Mouse (Mus musculus) spleen, adult 2 months (tissue): ENCODE results near the gene Olfr243.

Experiments
- CTCF ChIP-seq: fragments of 200-500 bp; IDR thresholded peaks from 2 replicates; pipeline ENCODE4 v1.5.1; 2011; ENCODE audit warnings: mild to moderate bottlenecking, inconsistent platforms; ENCODE audit not compliant: insufficient read depth, insufficient read length, insufficient replicate concordance; ENCODE audit errors: extremely low read depth
- POLR2A ChIP-seq: fragments of 200-500 bp; IDR thresholded peaks from 2 replicates; pipeline ENCODE4 v1.6.1; 2011; ENCODE audit warnings: low read depth, low read length, inconsistent platforms

DNA sequence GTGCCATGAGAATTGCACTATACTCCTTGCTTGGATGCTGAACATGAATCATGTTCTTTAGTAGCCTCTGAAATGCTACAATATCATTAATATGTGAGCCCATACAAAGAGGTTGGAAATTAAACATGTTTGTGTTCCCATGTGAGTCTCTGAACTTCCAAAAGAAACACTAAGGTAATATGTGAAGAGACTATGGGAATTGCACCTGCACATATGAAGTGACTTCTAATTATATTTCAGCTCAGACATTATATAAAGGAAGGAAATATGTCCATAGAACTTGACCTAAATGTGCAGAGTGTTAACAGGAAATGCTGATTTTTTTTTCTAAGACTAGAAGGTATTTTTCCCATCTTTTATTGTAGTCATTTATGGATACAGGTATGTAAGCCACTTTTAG lies at the start of gene Olfr243:
- no peak for TF ChIP-seq POLR2A
- TF ChIP-seq CTCF: no peak
